Mouse (Mus musculus) stomach, postnatal 0 days (tissue): ENCODE measurements around the gene Lrrc36. TPM values are rescaled to one million over a fixed set of nuclear protein-coding genes. Genes with fewer than 3 reads are reported as not detected.

Experiments
- ATAC-seq: fragments of 200-750 bp; cut with Nextera tagmentation; 2 replicates; pipeline ENCODE4 v1.8.0; 2017; ENCODE audit not compliant: low FRiP score, low TSS enrichment
- DNase-seq: peaks from one replicate; pipeline ENCODE4 v3.0.0-alpha.2; 2016; ENCODE audit warnings: low spot score
- H3K27ac ChIP-seq: fragments of 300-500 bp; sonication (generic); replicated peaks from 2 replicates; pipeline ENCODE4 v1.5.1; 2014; ENCODE audit warnings: mild to moderate bottlenecking, control low read depth
- H3K27me3 ChIP-seq: fragments of 300-500 bp; sonication (generic); 2 replicates; pipeline ENCODE4 v1.6.1; 2014; ENCODE audit warnings: low read length; ENCODE audit not compliant: control insufficient read depth, insufficient read depth
- H3K36me3 ChIP-seq: fragments of 300-500 bp; sonication (generic); 2 replicates; pipeline ENCODE4 v1.6.1; 2014; ENCODE audit warnings: low read length, mixed read lengths; ENCODE audit not compliant: control insufficient read depth, insufficient read depth
- H3K4me1 ChIP-seq: fragments of 300-500 bp; sonication (generic); replicated peaks from 2 replicates; pipeline ENCODE4 v1.6.1; 2014; ENCODE audit warnings: antibody characterized with exemption; ENCODE audit not compliant: control insufficient read depth, insufficient read depth
- H3K4me2 ChIP-seq: fragments of 300-500 bp; sonication (generic); replicated peaks from 2 replicates; pipeline ENCODE4 v1.6.1; 2014; ENCODE audit warnings: low read depth, mild to moderate bottlenecking, control low read depth, moderate library complexity
- H3K4me3 ChIP-seq: fragments of 300-500 bp; sonication (generic); 2 replicates; pipeline ENCODE4 v1.5.1; 2014; ENCODE audit warnings: low read depth, low read length, control low read depth
- H3K9ac ChIP-seq: fragments of 300-500 bp; sonication (generic); 2 replicates; pipeline ENCODE4 v1.6.1; 2014; ENCODE audit warnings: mild to moderate bottlenecking, low read length, control low read depth, mixed read lengths
- H3K9me3 ChIP-seq: fragments of 300-500 bp; sonication (generic); 2 replicates; pipeline ENCODE4 v1.6.1; 2016; ENCODE audit warnings: low read length; ENCODE audit not compliant: control insufficient read depth
- CTCF ChIP-seq: IDR thresholded peaks from 2 replicates; pipeline ENCODE4 v1.5.1; 2016; ENCODE audit warnings: antibody characterized with exemption, low read depth, mild to moderate bottlenecking, moderate library complexity
- EP300 ChIP-seq: optimal IDR thresholded peaks from 2 replicates; pipeline ENCODE3; 2016; ENCODE audit warnings: antibody characterized with exemption
- WGBS: fragments of 180-500 bp; shearing (Covaris S2); extraction: QIAGEN DNeasy Blood & Tissue Kit; methylation state at CpG from one replicate; pipeline ENCODE4 v1.1.7; 2014; 5-methylcytosine and 5-hydroxymethylcytosine counted together
- polyA plus RNA-seq: library from polyadenylated mRNA; unstranded; fragments of >200 nt; fragmentation: Nextera tagmentation; extraction: Ambion mirVana; gene quantifications from 2 replicates; pipeline ENCODE4 v1.2.1, GENCODE M21; 2015

Gene Lrrc36
- polyA plus RNA-seq, 1 experiment from 2014 or later: 0.08 TPM

DNA sequence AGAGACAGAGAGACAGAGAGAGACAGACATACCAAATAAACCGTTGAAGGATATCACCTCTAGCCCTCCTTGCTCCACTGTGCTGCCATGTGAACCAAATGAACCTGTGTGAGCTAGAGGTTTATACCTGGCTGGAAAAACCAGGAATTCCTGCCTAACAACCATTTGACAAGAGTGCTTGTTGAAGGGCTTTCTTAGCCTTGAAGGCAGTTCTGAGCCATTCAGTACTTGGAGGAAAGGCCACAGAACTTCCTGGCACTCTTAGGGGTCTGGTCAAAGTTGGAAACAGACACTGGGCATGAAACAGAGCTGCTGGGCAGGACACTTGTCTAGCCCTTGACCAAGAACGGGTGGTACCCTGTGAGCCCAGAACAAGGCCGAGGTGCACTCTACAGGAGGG, 81.2 kb downstream of the Lrrc36 start:
- Histone ChIP-seq H3K27ac (peak overlapping the region; percentile 91), H3K27me3 (no peaks in the 10 kb centered on the region), H3K9me3 (no peaks in the 10 kb centered on the region), H3K9ac (no peak overlapping the region), H3K36me3 (no peaks in the 10 kb centered on the region), H3K4me2 (no peak overlapping the region), H3K4me3 (no peak overlapping the region), H3K4me1 (no peaks in the 10 kb centered on the region; the same call in 1 of the 2 replicates)
- TF ChIP-seq CTCF (no peak), EP300 (no peak)
- DNase-seq (no peak), ATAC-seq (no peak)
- WGBS: 48% methylated on average over 3 of the region's 3 CpGs

DNA sequence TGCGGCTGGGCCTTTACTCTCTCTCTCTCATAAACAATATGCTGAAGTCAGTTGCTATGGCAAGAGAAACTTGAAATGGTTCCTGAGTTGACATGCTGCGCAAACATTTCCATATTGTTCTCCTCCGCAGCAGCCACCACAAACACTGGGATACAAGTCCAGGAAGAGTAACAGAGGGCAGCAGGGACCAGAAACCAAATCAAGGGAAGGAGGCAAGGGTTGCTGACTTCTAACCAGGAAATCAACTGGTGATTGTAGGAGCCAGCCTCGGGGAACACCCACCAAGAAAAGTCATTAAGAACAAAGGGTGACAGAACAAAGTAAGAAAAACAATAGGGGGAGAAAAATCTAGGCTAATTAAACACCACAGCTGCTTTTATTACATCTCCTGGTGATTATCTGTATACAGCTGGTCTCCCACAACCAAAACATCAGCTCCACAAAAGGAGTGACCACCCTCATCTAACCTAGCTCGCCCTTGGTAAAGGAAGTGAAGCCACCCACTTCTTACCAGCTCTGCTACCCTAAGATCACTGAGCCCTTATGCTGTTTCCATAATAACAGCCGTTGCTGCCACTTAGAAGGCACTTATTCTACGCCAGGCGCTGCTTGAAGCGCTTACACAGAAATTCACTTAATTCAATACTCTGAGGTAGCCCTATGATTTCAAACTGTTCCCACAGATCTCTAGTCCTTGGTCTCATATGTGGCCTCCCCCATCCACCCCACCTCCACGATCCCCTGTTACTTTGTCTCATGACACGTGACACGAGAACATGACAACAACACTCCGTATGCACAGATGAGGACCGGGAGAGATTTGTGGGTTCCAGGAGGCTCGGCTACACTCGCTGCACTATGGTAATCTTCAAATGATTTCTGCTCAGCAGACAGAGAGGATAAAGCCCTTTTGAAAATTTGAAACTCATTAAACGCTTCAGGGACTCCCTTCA, 82.3 kb downstream of the Lrrc36 start:
- H3K9ac ChIP-seq: peak overlapping the region; percentile 94
- DNase-seq (no peak), ATAC-seq (no peak)
- no peaks in the 10 kb centered on the region for H3K27me3 ChIP-seq
- no peak for TF ChIP-seq EP300
- TF ChIP-seq CTCF: no peak
- H3K36me3 ChIP-seq: no peaks in the 10 kb centered on the region
- H3K9me3 ChIP-seq: no peaks in the 10 kb centered on the region
- H3K4me1 ChIP-seq: no peaks in the 10 kb centered on the region; the same call in 1 of the 2 replicates
- peak overlapping the region; percentile 80 for H3K4me2 ChIP-seq
- H3K4me3 ChIP-seq: peak overlapping the region; percentile 85
- 25% methylated on average over 17 of the region's 17 CpGs for WGBS
- H3K27ac ChIP-seq: peak overlapping the region; percentile 91

DNA sequence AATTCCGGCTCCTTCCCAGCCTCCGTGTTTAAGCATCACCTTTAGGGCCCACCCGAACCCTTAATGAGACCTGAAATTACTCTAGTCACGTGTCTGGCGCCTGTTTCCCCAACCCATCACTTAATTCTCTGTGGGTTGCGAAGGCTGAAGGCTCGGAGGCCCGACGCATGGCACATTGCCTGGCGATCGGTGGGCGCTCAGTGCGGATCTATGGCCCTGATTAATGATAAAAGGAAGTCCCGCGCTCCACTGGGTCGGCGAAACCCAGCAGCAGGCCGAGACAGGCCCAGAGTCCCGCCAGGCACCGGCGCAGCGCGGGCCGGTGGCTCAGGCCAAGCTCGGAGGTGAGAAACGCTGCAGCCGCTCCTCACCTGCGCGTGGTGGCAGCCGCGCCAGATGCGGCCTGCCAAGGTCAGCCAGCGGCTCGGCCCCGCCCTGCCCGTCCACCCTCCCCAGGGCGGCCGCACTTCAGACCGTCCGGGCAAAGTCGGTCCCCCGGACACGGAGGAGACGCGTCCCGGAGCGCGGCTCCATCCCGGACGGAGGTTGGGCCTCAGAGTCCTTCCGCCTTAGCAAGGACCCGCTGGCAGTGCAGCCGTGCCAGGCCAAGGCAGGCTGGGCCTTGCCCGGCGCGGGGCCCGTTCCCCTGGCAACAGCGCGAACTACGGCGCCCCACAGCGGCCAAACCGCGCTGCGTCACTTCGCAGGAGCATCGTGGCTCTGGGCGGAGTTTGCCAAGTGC, 83.2 kb downstream of the Lrrc36 start, which contains the start of gene Zdhhc1:
TSS of gene Zdhhc1 (minus strand) at position 464 of the 742 bp plus-strand sequence.
- Histone ChIP-seq H3K4me1 (no peaks in the 10 kb centered on the region; the same call in 1 of the 2 replicates), H3K9ac (peak within 1 kb of the TSS; percentile 94), H3K27me3 (no peaks in the 10 kb centered on the region), H3K27ac (peak within 1 kb of the TSS; percentile 91), H3K4me2 (peak within 1 kb of the TSS; percentile 80), H3K4me3 (peak within 1 kb of the TSS; percentile 85), H3K9me3 (no peaks in the 10 kb centered on the region), H3K36me3 (no peaks in the 10 kb centered on the region)
- under 1% methylated on average over 64 of the region's 68 CpGs for WGBS
- TF ChIP-seq EP300 (no peak), CTCF (peak; percentile 74)
- DNase-seq (peak; percentile 91), ATAC-seq (peak; percentile 91)

DNA sequence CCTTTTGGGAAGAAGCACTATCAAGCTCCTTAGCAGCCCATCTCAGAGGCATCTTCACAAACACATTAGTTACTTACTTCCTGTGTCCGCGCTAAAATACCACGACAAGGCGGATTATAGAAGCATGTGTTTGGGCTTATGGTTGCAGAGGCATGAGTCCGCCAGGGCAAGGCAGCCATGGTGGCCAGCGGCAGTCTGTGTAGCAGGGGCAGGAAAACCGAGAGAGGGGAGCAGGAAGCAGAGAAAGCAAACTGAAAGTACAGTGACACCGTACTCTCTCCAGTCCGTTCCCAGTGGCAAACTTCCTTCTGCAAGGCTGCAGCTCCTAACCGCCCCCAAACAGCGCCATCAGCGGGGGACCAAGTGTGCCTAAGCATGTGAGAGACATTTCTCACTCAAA, 86.4 kb downstream of the Lrrc36 start:
- Histone ChIP-seq H3K4me2 (no peak overlapping the region; the same call in 1 of the 2 replicates), H3K4me1 (no peaks in the 10 kb centered on the region; the same call in 1 of the 2 replicates), H3K27me3 (no peaks in the 10 kb centered on the region), H3K36me3 (no peaks in the 10 kb centered on the region), H3K27ac (no peak overlapping the region), H3K4me3 (0 out of 2 replicates have a peak overlapping the region, but pooled peaks have one; percentile 6), H3K9ac (no peak overlapping the region), H3K9me3 (no peaks in the 10 kb centered on the region)
- TF ChIP-seq CTCF: no peak
- no peak for TF ChIP-seq EP300
- DNase-seq (no peak), ATAC-seq (no peak)
- WGBS: 57% methylated on average over 12 of the region's 12 CpGs

DNA sequence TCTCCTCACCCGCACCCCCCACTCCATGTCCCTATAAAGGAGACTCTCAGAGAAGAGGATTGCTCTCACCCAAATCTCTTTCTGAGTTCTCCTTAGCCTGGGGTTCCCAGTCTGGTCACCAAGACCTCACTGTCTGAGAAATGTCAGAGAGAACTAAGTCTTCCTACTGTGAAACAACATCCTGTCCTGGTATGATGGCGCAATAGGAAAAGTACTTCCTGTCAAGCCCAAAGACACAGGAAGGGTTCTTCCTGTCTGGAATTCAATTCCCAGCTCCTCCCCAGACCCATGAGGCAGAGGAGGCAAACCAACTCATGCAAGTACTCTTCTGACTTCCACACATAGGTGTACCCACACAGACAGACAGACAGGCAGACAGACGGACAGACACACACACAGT, 91.2 kb downstream of the Lrrc36 start:
- WGBS: 81% methylated on average over 3 of the region's 3 CpGs
- Histone ChIP-seq H3K4me1 (no peaks in the 10 kb centered on the region), H3K9me3 (no peaks in the 10 kb centered on the region), H3K27ac (no peak overlapping the region), H3K27me3 (no peaks in the 10 kb centered on the region), H3K4me2 (no peak overlapping the region), H3K4me3 (no peak overlapping the region), H3K9ac (no peak overlapping the region), H3K36me3 (no peaks in the 10 kb centered on the region)
- DNase-seq (no peak), ATAC-seq (no peak; the same call in 1 of the 2 replicates)
- TF ChIP-seq CTCF (no peak), EP300 (no peak)
